Mouse (Mus musculus) forebrain, postnatal 0 days (tissue): Measurements from ENCODE around the gene Crip1. TPM values are rescaled to one million over a fixed set of nuclear protein-coding genes. Genes with fewer than 3 reads are reported as not detected.

ENCODE experiments used
- ATAC-seq: fragments of 200-750 bp; cut with Nextera tagmentation; 2 replicates; pipeline ENCODE4 v1.8.0; 2017; ENCODE audit warnings: mild to moderate bottlenecking, moderate library complexity
- DNase-seq: peaks from one replicate; pipeline ENCODE4 v3.0.0-alpha.2; 2015
- H3K27ac ChIP-seq: fragments of 300-500 bp; sonication (generic); 2 replicates; pipeline ENCODE4 v1.5.1; 2014; ENCODE audit warnings: low read depth, mild to moderate bottlenecking, antibody characterized with exemption, low read length, moderate library complexity, mixed read lengths
- H3K27me3 ChIP-seq: fragments of 300-500 bp; sonication (generic); 2 replicates; pipeline ENCODE4 v1.6.1; 2014; ENCODE audit warnings: mild to moderate bottlenecking, low read length, mixed read lengths; ENCODE audit not compliant: insufficient read depth
- H3K36me3 ChIP-seq: fragments of 300-500 bp; sonication (generic); 2 replicates; pipeline ENCODE4 v1.6.1; 2014; ENCODE audit warnings: mild to moderate bottlenecking, moderate library complexity; ENCODE audit not compliant: insufficient read depth
- H3K4me1 ChIP-seq: fragments of 300-500 bp; sonication (generic); 2 replicates; pipeline ENCODE4 v1.6.1; 2014; ENCODE audit warnings: antibody characterized with exemption; ENCODE audit not compliant: insufficient read depth
- H3K4me2 ChIP-seq: fragments of 300-500 bp; sonication (generic); 2 replicates; pipeline ENCODE4 v1.6.1; 2014; ENCODE audit warnings: low read depth, mild to moderate bottlenecking, moderate library complexity
- H3K4me3 ChIP-seq: fragments of 300-500 bp; sonication (generic); 2 replicates; pipeline ENCODE4 v1.5.1; 2014; ENCODE audit warnings: low read depth, low read length, mixed read lengths
- H3K9ac ChIP-seq: fragments of 300-500 bp; sonication (generic); 2 replicates; pipeline ENCODE4 v1.6.1; 2014; ENCODE audit warnings: mild to moderate bottlenecking
- H3K9me3 ChIP-seq: fragments of 300-500 bp; sonication (generic); 2 replicates; pipeline ENCODE4 v1.6.1; 2016; ENCODE audit warnings: low read length
- CTCF ChIP-seq: sonication (generic); IDR thresholded peaks from 2 replicates; pipeline ENCODE4 v1.5.1; 2016; ENCODE audit warnings: antibody characterized with exemption, control low read depth, low read depth
- WGBS: fragments of 180-500 bp; shearing (Covaris S2); extraction: QIAGEN DNeasy Blood & Tissue Kit; methylation state at CpG from one replicate; pipeline ENCODE4 v1.1.7; 2014; 5-methylcytosine and 5-hydroxymethylcytosine counted together
- polyA plus RNA-seq: library from polyadenylated mRNA; unstranded; fragments of >200 nt; fragmentation: Nextera tagmentation; extraction: Ambion mirVana; gene quantifications from 2 replicates; pipeline ENCODE4 v1.2.1, GENCODE M21; 2015
- total RNA-seq: library from RNA; depleted of rRNA; stranded (reverse); fragments of >200 nt; gene quantifications from 2 replicates; pipeline ENCODE4 v1.2.3, GENCODE M21; 2014

The Crip1 gene
- total and polyA plus RNA-seq, 2 experiments from 2014 or later, result 16.1 to 28.9 TPM

DNA sequence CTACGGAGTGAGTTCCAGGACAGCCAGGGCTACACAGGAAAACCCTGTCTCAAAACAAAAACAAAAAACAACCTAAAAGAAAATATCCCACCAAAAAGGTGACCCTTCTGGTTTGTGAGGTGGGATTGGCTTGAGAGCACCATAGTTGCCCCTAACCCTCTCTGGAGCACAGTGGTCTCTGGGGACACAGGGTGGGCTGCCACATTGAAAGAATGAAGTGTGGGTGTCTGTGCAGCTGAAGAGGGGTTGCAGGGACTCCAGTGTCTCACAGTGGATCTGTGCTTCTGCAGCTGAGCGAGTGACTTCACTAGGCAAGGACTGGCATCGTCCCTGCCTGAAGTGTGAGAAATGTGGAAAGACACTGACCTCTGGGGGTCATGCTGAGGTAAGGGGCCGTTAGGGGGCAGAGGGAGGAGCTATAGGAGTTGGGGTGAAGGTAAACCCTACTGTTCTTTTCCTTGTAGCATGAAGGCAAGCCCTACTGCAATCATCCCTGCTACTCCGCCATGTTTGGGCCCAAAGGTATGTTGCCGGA is 6.9 kb downstream of the Crip1 start:
- H3K4me2 ChIP-seq, result no peak overlapping the region
- DNase-seq, result no peak
- no peaks in the 10 kb centered on the region for H3K36me3 ChIP-seq
- no peak for ATAC-seq
- no peak overlapping the region for H3K4me3 ChIP-seq
- no peak for TF ChIP-seq CTCF
- H3K4me1 ChIP-seq, result peaks cover 18% of the 10 kb centered on the region; the same call in 1 of the 2 replicates
- no peak overlapping the region for H3K9ac ChIP-seq
- no peak overlapping the region for H3K27ac ChIP-seq
- H3K9me3 ChIP-seq, result no peaks in the 10 kb centered on the region
- 81% methylated on average over 6 of the region's 6 CpGs for WGBS
- H3K27me3 ChIP-seq, result no peaks in the 10 kb centered on the region; the same call in 1 of the 2 replicates

DNA sequence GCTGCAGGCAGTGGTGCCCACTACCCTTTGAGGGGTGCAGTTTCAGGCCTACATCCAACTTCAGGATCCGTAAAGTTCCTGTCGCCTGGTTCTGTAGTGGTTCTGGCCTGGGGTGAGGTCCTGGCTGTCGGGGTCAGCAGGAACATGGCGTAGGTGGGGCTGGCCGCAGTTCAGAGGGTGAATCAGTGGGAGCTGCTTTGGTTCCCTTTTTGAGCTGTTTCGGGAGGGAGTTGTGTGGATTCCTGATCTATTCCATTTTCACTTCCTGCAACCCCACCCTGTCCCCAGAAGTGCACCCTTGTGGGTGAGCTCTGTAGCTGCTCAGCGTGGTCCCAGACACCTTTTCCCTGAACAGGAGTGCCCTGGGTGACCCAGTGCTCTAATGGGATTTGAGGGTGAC is 7.9 kb downstream of the Crip1 start:
- no peaks in the 10 kb centered on the region for H3K36me3 ChIP-seq
- H3K4me2 ChIP-seq, result no peak overlapping the region
- 89% methylated on average over 7 of the region's 7 CpGs for WGBS
- peaks cover 18% of the 10 kb centered on the region; the same call in 1 of the 2 replicates for H3K4me1 ChIP-seq
- DNase-seq (no peak), ATAC-seq (no peak)
- TF ChIP-seq CTCF, result no peak
- H3K4me3 ChIP-seq, result no peak overlapping the region
- no peak overlapping the region for H3K9ac ChIP-seq
- no peaks in the 10 kb centered on the region; the same call in 1 of the 2 replicates for H3K27me3 ChIP-seq
- H3K9me3 ChIP-seq, result no peaks in the 10 kb centered on the region
- H3K27ac ChIP-seq, result no peak overlapping the region

DNA sequence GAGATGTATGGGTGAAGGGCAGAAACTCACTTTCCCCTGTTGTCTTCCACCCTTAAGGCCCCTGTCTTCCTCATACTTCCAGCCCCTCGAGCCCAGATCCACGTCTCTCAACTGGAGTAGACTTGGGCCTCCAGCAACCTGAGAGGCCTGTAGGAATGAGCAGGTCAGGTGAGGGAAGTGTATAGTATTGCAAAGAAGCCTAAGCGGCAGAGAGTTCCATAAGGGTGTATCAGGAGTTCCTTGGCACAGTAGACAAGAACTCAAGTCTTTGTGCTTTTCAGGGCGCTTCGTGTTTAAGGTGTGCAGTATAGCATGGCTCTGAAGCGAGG is 8.6 kb downstream of the Crip1 start:
- no peaks in the 10 kb centered on the region; the same call in 1 of the 2 replicates for H3K27me3 ChIP-seq
- H3K4me2 ChIP-seq, result peak overlapping the region; percentile 58
- WGBS, result 85% methylated on average over 6 of the region's 6 CpGs
- DNase-seq (no peak), ATAC-seq (no peak)
- H3K4me3 ChIP-seq, result peak overlapping the region; percentile 34
- no peak for TF ChIP-seq CTCF
- H3K4me1 ChIP-seq, result peaks cover 18% of the 10 kb centered on the region; the same call in 1 of the 2 replicates
- H3K9me3 ChIP-seq, result no peaks in the 10 kb centered on the region
- peak overlapping the region; percentile 62; the same call in 1 of the 2 replicates for H3K27ac ChIP-seq
- H3K9ac ChIP-seq, result peak overlapping the region; percentile 45
- H3K36me3 ChIP-seq, result no peaks in the 10 kb centered on the region

DNA sequence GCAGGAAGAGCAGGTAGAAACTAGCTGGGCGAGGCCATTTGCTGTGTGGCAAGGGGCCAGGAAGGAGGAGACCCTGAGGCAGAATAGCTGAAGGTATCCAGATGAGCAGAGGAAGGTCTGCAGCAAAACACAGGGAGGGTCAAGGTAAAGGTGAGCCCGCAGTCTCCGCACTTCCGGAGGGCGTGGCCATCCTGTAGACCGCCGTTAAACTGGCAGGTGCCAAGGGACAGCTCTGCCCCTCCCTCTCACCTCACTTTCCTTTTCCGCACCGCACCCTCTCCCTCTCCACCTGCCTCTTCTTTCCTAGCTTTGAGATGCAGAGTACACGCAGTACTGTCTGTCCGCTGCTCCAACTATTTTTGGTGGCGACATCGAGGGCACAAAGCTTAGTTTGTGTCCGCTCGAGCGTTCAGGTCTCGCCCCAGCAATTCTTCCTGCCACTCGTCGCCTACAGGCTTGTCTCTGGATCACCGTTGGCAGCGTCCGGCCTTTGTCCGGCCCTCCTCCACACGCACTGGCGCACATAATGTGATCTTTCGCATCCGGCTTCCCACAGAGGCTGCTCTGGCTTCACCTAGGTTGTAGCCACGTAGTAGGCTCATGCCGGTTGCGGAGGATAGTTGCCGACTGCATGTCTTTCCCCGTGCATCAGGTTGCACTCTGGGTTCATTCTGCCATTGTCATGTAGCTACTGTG is 9.1 kb downstream of the Crip1 start:
- TF ChIP-seq CTCF, result no peak
- no peak for DNase-seq
- Histone ChIP-seq H3K4me2 (peak overlapping the region; percentile 58), H3K36me3 (no peaks in the 10 kb centered on the region), H3K27ac (peak overlapping the region; percentile 62), H3K4me1 (peaks cover 18% of the 10 kb centered on the region; the same call in 1 of the 2 replicates), H3K9me3 (no peaks in the 10 kb centered on the region), H3K4me3 (peak overlapping the region; percentile 34), H3K9ac (peak overlapping the region; percentile 45), H3K27me3 (no peaks in the 10 kb centered on the region; the same call in 1 of the 2 replicates)
- ATAC-seq, result no peak
- 8% methylated on average over 32 of the region's 32 CpGs for WGBS

DNA sequence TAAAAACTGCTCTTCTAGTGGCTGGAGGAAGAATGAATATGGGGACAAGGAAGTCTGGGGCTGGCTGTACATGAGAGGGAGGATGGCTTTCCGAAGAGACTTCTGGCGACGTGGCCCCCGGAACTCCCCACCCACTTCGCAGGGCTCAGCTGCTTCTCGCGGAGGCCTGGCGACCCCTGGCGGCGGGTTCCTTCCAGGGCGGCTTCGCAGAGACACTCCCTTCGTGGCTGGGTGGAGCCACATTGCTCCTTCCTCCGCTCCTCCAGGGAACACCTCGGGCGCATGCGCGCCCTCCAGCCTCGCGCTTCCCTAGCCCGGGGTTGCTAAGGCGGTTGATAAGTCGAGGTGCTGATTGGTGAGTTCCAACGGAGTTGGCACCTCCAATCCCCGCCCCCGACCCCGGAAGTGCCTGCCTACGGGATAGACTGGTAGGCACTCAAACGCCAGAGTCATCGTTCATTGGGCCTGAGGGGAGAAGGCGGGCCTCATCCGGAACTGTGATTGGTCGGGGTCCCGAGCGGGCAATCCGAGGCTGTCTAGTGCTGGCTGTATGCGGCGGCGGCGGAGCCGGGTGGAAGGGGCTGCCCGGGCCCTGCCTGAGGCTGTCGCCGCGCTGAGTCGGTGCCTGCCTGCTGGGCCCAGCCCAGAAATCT is 9.9 kb downstream of the Crip1 start, which contains the start of gene Tedc1:
TSS of gene Tedc1 (plus strand) at position 535 of the 653 bp plus-strand sequence.
- Histone ChIP-seq H3K4me2 (peak within 1 kb of the TSS; percentile 93), H3K9me3 (no peaks in the 10 kb centered on the region), H3K9ac (peak within 1 kb of the TSS; percentile 45), H3K4me3 (peak within 1 kb of the TSS; percentile 63), H3K27ac (peak within 1 kb of the TSS; percentile 62), H3K36me3 (no peaks in the 10 kb centered on the region), H3K27me3 (no peaks in the 10 kb centered on the region), H3K4me1 (peaks cover 18% of the 10 kb centered on the region; the same call in 1 of the 2 replicates)
- ATAC-seq (peak; percentile 96), DNase-seq (peak; percentile 100)
- 1% methylated on average over 46 of the region's 46 CpGs for WGBS
- peak; percentile 99 for TF ChIP-seq CTCF

DNA sequence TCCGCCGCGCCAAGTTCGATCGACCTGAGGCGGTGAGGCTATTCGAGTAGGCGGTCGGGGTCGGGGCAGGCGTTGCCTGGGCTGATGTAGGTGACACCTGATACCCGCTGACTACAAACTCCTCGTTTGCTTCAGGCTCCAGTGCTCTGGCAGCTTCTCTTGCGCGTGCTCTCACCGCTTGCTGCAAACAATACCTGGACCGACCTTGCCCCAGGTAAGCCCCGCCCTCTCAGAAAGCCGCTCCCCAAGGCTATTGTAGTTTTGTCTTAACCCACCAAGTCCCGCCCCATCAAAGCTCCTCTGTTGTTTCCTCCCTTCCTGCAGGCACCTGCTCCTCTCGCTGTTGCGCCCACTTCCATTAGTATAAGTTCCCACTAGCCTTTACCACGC is 10.4 kb downstream of the Crip1 start:
- peak overlapping the region; percentile 93 for H3K4me2 ChIP-seq
- DNase-seq (no peak), ATAC-seq (no peak)
- H3K4me1 ChIP-seq, result peaks cover 17% of the 10 kb centered on the region; the same call in 1 of the 2 replicates
- no peak overlapping the region for H3K27ac ChIP-seq
- peak overlapping the region; percentile 37; the same call in 1 of the 2 replicates for H3K9ac ChIP-seq
- no peak for TF ChIP-seq CTCF
- H3K9me3 ChIP-seq, result no peaks in the 10 kb centered on the region
- H3K27me3 ChIP-seq, result no peaks in the 10 kb centered on the region
- WGBS, result under 1% methylated on average over 23 of the region's 23 CpGs
- H3K36me3 ChIP-seq, result no peaks in the 10 kb centered on the region
- H3K4me3 ChIP-seq, result peak overlapping the region; percentile 63

DNA sequence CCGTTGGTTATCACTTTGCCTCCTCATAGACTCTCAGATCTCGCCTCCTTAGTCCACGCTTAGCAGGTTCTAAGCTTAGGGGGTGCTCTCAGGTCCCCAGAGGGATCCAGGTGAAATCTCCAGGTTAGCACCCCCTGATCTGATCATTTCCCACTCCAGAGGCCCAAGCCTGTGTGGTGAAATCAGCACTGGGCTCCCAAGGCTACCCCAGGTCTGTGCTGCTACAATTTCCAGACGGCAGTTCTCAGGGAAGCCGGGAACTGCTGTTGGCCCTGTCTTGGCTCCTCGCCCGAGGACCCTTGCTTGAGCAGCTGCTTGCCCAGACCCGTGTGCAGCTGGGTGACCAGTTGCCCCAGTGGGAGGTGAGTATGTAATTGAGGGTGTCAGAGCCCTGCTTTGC is 10.9 kb downstream of the Crip1 start:
- no peak for TF ChIP-seq CTCF
- peak overlapping the region; percentile 37; the same call in 1 of the 2 replicates for H3K9ac ChIP-seq
- ATAC-seq (no peak), DNase-seq (no peak)
- peak overlapping the region; percentile 63 for H3K4me3 ChIP-seq
- no peaks in the 10 kb centered on the region for H3K27me3 ChIP-seq
- H3K36me3 ChIP-seq, result no peaks in the 10 kb centered on the region
- peaks cover 12% of the 10 kb centered on the region; the same call in 1 of the 2 replicates for H3K4me1 ChIP-seq
- H3K27ac ChIP-seq, result no peak overlapping the region
- peak overlapping the region; percentile 93 for H3K4me2 ChIP-seq
- WGBS, result 23% methylated on average over 8 of the region's 8 CpGs
- no peaks in the 10 kb centered on the region for H3K9me3 ChIP-seq
